Mouse (Mus musculus) megakaryocyte, adult 5-6 weeks (primary cell): ENCODE measurements around the gene Tnrc18. TPM values are rescaled to one million over a fixed set of nuclear protein-coding genes. Genes with fewer than 3 reads are reported as not detected.

Experiments used
- ATAC-seq: 2 replicates; pipeline ENCODE4 v1.8.0; 2016; ENCODE audit warnings: mild to moderate bottlenecking, inconsistent platforms; ENCODE audit not compliant: poor library complexity, severe bottlenecking
- total RNA-seq, 2 experiments: library from RNA; stranded (forward) in 1 of 2; stranded (reverse) in 1 of 2; fragments of 153-499, 151-499 nt in 1 of 2; fragments of 221-1000, 200-1000 nt in 1 of 2; gene quantifications; 2 replicates each; pipeline versions ENCODE4 v1.2.3 to v1.2.4; 2015 to 2017

Gene Tnrc18
- total RNA-seq, 2 experiments from 2014 or later, result 20.0 to 28.2 TPM

DNA sequence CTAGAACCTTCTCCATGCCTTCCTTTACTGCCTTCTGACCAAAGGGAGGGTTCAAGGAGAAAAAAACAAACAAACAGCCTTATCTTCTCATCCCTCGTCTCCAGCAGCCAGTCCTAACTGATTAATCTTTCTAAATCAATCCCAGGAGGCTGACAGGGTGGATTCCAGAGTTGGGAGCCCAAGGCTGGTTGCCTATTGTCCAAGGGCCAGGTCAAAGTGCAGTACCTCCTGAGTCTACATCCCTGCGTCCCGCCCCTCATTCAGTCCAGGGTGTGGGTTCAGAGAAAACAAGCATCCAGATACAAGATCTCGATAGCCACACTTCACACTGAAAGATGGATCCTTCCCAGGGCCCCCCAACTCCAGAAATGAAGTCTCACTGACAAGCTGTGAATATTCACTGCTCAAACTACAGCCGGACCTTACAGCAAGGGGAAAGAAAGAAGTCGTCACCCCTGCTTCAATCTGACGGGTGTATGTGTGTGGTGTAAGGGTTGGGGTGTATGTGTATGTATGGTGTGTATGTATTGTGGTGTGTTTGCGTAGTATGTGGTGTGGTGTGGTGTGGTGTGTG lies 5.5 kb downstream of the Tnrc18 start:
- no peak for ATAC-seq

DNA sequence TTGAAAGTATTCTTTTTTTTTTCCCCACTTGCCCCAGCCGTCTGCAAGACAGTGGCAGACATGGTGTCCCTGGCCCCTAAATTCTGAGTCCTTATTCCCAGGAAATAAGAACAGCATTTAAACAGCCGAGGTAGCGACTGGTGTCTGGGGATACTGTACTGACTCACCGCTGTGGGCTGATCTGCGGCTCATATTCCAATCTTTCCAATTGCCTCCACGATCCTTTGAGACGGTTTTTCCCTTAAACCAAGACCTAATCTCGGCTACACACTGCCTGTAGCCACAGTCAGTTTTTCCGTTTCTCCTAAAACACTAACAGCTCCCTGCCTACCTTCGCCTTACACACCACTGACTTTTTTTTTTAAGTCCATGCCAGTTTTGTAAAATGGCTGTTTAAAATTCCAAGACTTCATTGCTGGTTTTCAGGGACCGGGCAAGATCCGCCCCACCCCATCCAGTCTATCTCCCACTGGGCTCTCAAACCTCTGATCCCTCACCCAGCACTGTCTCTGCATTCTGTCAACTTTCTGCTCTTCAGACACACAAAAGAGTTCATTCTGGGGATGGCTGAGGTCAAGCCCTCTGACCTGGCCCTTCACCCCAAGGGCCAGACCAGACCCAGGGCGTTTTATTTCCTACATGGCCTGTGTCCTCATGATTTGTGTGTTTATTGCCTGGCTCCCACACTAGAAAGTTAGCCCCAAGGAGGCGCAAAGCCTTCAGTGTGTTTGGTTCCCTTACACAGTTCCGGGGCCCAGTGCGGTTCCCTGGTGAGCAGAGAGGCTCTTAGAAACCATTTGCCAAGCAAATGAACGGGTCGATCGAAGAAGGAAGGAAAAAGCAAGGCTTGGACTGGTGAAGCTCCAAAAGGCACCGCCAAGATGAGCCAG lies 6.5 kb downstream of the Tnrc18 start:
- no peak for ATAC-seq

DNA sequence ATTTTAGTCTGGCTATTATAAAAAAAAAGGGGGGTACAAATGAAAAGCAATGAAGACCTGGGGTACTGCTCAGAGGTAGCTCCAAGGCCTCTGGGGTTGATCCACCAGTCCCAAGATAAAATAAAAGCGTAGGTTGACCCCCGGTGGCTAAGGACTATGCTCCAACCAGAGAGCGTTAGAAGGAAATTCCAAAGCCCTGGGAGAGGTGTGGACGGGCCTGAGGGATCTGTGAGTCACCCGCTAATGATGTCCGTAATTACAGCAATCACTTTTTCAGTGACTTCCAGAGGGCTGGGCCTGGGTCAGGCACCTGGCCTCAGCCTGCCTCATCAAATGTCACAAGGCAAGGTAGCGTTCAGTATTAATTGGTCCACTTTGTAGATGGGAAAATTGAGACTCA lies 9.8 kb downstream of the Tnrc18 start:
- ATAC-seq, result no peak

DNA sequence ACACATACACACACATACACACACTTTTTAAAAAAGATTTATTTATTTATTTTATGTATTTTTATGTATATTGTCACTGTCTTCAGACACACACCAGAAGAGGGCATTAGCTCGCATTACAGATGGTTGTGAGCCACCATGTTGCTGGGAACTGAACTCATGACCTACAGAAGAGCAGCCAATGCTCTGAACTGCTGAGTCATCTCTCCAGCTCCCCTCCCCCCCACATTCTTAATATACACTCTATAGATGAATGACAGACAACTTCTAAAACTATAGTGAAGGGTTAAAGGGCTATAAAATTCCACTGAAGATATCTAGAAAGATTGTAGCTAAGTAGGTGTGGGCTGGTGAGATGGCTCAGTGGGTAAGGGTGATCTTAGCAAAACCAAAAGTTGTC lies 13.7 kb downstream of the Tnrc18 start:
- no peak for ATAC-seq

DNA sequence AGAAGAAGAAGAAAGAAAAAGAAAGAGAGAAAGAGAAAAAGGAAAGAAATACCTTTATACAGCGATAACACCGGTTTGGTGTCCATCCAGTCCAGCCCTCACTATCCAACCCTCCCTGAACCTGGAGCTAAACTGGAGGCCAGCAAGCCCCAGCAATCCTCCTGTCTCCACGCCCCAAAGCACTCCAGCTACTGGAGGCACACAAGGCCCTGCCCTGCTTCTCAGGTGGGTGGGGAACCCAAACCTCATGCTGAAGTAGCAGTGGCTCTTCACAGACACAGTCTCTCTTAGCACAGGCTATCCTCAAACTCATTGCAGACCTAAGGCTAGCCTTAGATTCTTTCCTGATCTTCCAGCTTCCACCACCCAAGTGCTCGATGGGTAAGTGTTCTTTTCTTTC lies 14.6 kb downstream of the Tnrc18 start:
- no peak for ATAC-seq

DNA sequence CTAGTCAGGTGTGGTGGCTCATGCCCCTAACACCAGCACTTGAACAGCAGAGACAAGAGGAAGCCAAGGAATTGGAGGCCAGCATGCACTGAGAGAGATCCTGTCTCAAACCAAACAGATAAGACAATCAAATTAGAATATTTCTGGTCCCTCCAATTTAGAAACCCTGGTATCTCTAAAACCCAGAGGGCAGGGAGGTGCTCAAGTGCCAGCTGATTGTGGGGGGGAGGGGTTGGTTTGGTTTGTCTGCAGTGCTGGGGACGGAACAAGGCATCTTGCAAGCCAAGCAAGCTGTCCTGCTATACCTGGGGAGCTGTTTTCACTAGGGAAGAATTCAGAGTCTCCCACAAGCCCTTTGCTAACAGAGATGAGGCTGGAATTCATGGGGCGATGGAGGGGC lies 15.5 kb downstream of the Tnrc18 start:
- ATAC-seq, result no peak

DNA sequence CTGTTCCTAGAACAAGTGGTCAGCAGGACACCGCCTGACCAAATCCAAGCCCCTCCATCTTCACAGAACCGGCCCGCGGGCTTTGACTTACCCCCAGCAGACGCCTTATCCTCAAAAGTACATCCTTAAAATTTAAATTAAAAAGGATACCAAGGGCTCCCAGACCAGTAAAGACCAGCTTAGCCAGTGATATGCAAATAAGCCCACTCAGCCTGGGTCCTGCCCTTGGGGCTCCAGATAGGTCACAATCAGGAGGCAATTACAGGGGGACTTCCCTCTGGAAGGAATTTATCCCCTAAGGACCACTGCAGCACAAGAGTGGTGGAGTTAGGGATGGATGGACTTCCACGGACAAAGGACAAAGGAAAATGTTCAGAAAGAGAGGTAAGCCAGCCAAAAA lies 16.8 kb downstream of the Tnrc18 start:
- ATAC-seq, result no peak

DNA sequence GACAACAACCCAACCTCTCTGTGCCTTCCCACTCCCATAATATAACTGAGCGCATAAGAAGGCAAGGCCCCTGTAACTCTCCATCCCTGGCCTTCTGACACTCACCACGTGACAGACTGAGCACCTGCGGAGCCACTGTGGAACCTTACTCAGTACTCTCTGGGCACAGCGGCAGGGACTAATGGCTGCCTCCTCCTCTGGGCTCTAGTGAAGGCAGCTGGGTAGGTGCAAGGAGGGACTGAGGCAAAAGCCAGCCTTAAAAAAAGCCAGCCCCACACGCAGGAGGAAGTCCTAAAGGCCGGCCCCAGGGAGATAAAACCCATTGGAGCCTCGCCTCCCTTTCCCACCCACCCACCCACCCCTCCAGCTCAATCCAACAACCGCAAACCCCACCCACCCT lies 17.3 kb downstream of the Tnrc18 start:
- ATAC-seq, result no peak

DNA sequence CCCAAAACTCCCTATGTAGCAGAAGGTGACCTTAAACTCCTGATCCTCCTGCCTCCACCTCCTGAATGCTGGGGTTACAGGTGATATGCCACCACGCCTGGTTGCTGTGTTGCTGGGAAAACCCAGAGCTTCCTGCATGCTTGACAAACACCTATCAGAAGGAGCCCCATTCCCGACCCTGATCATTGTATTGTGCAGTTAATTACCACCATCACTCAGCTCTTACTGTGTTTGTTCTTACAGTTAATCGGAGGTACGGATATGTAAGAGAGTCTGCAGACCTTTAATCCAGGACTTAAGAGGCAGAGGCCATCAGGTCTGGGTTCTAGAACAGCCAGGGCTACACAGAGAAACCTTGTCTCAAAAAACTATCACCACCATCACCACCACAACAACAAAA lies 18.2 kb downstream of the Tnrc18 start:
- ATAC-seq, result no peak

DNA sequence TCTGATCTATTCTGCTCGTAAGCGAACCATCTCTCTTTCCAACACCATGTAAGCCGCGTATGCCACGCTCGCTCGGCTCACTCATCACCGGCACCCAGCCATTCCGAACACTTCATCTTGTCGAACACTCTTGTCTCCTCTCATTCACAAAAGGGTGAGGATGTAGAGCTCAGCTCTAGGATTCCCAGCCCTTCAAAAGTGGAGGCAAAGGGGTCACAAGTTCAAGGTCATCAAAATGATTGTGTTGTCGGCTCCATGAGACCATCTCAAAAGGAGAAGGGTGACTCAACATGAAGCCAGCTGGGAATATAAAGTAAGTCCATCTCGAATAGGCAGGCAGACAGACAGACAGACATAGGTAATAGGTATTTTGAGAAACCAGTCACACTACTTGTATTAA lies 19.3 kb downstream of the Tnrc18 start:
- no peak for ATAC-seq

DNA sequence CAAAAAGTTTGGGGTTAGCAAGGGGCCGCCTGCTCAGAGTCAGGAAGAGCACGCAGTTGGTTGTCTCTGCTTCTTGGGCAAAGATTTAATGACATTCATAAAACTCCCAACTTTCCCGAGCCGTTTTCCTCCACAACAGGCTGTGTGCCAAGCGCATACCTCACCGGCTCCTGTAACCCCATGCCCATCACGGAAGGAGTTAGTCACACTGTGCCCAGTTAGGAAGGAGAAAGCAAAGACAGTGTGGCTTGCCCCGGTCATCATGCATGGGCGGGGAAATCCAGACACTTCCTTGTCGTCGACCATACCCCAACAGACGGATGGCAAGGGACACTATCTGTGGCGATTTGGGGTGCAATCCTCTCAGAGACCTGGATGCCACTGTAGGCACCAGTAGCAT lies 19.8 kb downstream of the Tnrc18 start:
- ATAC-seq, result 0 out of 2 replicates have a peak, but pooled peaks have one; percentile 17

DNA sequence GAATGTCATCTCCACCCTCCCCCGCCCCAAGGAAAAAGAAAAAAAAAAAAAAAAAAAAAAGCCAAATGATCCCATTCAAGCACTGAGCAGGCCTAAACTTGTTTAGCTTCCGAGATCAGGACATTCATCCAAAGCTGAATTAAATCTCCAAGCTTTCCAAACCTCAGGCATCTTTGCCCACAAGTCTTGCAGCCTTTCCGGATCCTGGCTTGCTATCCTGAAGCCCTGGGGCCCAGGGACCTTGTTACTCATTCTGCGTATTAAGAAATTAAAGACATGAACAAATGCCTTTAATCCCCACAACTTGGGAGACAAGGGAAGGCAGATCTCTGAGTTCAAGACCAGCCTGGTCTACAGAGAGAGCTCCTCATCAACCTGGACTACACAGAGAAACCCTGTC lies 20.5 kb downstream of the Tnrc18 start:
- no peak for ATAC-seq

DNA sequence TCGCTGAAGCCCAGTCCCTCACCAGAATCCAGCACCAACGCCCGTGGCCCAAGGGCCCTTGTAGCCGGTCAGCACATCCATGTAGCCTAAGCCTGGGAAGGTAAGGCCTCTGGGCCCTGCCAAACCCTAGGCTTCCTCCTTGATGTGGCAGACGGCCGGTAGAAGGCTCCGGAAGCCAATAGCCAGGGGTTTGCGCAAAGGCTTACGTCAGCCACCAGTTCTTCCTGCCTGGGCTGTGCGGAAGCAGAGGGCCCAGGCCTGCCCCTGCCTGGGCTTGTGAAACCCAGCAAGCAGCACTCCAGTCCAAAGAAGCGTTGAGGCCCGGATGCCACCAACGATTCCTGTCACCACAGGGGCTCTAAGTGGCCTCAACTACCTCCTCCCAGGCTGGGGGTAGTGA lies 22.9 kb downstream of the Tnrc18 start:
- peak; percentile 94 for ATAC-seq

DNA sequence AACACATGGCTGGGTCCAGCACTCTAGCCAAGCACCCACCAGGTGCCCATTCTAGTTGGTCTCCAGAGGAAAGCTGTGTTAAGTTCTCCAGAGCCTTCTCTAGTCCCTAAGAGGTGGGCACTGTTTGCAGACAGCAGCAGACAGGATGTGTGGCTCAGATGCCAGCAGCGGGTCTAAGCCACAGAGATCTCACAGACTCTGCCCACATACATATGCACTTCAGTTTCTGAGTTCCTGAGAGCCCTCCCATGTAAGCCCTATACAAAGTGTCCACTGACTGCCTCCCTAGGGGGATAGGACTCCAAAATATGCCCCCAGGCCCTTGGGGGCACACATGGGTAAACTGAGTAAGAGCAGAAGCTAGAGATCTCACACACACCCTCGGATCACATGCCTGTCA lies 23.3 kb downstream of the Tnrc18 start:
- peak; percentile 38 for ATAC-seq

DNA sequence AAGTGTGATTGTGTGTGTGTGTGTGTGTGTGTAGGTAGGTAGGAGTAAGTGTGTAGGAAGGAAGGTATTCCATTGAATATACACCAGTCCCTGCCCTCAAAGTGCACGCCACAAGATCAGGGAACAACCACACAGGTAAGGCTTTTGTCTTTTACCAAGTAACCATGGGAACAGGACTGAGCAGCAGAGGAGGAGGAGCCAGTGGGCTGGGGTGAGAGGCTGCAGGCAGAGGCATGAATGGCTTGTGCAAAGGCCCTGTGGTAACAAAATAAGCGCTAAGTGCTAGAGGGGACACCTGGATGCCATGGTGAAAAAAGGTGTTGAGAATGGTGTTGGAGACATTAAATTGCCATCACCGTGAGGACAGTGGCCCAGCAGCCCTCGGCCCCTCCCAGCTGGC lies 24.9 kb downstream of the Tnrc18 start:
- no peak for ATAC-seq

DNA sequence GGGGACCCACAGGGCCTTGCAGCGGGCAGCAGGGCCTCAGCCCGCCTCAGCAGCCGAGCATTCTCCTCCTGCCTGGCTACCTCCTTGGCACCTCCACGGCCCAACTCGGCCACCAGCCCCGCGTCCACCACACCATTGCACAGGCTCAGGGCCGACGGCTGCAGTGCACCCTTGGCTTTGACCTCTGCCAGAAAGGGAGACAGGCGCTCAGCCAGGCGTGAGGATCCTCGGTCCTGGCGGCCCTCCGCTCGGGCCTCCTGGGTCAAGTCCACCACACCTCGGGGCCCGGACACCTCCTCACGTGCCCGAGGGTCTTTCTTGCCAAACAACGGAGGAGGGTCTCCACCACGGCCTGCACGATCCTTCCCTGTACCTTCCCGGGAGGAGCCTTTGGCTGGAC lies 29.2 kb downstream of the Tnrc18 start:
- no peak for ATAC-seq

DNA sequence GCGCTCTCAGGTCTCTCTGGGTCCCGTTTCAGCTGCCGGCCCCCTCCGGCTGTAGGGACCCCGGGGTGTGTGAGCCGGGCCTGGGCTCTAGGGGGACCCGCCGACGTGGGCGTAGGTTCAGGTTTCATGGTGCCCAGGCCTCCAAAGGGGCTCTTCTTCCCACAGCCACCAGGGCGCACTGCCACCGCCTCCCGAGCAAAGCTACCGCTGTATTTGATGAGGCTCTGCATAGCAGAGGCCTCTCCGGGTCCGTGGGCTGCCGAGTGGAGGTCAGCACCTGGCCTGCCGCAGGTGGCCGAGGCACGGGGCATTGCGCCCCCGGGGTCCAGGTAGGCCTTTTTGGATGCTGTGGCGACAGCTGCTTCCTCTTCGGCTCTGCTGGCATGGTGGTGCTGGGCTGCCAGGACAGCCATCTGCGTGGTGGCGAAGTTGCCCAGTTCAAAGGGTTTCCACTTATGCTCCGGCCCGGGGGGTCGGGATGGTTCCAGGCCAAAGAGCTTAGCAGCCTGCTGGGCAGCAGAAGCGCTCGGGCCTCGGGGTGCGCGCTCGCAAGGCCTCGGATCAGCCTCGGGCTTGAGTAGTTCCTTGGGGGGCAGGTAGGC lies 30.1 kb downstream of the Tnrc18 start:
- no peak for ATAC-seq

DNA sequence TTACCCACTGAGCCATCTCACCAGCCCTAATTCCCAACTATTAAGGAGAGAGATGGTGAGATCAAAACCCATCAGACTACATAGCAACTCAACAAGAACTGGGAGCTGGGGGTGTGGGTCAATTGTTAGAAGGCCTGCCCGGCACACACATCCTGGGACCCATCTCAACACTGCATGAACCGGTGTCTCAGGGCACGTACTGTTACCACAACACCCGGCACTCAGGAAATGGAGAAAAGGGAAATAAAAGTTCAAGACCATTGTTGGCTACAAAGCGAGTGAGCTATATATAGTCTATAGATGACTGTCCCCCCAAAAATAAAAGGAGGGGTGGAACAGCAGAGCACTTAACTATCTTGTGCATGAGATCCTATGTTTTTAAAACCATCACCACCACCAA lies 30.8 kb downstream of the Tnrc18 start:
- peak; percentile 57 for ATAC-seq

DNA sequence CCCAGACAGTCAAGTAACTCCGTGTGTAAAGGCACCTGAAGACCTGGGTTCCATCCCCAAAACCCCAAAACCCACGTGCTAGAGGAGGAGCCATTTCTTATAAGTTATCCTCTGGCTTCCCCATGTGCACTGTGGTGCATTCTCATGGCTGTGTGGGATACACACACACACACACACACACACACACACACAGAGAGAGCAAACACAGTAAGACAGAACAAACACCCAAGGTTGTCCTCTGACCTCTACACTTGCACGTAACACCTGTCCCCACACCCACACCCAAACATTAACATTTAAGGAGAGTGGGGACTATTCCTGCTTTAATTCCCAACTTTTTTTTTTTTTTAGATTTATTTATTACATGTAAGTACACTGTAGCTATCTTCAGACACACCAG lies 31.2 kb downstream of the Tnrc18 start:
- no peak for ATAC-seq

DNA sequence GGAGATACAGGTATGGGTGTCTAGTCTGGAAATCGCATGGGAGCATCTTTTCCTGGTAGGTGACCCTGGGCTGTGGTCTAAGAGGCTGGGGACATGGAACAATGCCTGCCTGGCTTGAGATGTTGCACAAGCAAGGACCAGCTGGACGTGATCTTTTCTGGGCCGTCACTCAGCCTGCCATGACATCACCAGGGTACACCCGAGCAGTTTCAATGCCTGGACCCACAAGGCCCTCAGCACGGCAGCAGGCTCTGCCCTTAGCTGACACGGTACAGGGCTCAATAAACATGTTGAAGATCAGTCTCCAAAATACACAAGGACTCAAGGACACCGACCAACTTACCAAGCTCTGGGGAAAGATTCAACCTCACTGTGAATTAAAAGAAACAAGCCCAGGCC lies 34.3 kb downstream of the Tnrc18 start:
- ATAC-seq, result no peak

DNA sequence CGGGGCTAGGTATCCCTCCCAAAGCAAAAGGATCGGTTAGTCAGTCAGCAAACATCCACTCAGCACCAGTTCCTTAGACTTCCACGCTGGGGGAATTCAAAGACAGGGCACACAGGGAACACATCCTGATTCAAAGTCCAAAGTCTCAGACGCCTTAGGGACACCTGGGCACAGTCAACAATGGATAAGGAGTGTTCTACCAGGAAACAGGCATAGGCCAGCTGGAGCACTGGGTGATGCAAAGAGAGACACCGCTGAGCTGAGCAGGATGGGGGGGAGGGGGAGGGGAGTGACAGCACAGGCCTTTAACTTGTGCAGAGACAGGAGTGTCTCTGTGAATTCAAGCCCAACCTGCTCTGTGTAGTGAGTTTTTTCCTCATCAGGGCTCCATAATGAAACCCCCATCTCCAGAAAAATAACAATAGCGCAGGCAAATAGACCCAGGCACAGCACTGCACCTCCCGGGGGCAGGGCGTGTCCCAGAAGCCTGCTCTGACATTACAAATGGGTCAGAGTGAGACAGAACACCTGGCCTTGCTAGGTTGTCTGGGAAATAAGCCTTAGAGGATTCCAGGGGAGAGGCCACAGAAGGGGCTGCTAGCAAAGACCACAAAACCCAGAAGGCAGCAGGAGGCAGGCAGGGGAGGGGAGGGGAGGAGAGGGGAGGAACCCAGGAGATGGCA lies 34.9 kb downstream of the Tnrc18 start:
- no peak for ATAC-seq

DNA sequence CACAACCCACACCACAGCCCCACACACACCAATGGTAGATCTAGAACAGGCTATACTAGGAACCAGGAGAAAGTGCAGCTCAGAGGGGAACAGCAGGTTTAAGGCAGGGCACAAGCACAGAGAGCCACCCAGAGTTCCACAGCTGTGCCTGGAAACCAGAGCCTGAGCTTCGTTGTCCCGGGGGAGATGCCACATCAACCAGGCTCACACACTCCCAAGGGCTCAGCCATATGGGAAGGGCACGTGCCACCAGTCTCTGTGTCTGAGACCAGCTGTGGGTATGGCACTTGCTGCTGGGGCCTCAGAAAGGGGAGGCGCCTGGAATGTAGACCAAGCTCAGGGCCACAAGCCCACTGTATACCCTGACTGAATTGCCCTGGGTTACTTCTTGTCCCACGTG lies 36.9 kb downstream of the Tnrc18 start:
- ATAC-seq, result no peak
